Mouse (Mus musculus): Measurements from ENCODE around the gene Tcp11l2.

- TF ChIP-seq CTCF (IDR thresholded peaks at IDR 0.05; ENCODE audit: insufficient read depth, low read length) = no peak
- no peak for TF ChIP-seq POLR2A (IDR thresholded peaks at IDR 0.05; ENCODE audit: borderline replicate concordance, extremely low read depth, low read depth, low read length)
These were observed 85.7 kb downstream of the Tcp11l2 start for GRCm38 (mm10) chr10:84662138-84662537.

Data from lung, adult 2 months (tissue).